Mouse (Mus musculus) heart, embryonic 15.5 days (tissue): Measurements from ENCODE around the gene Nedd4. TPM values are rescaled to one million over a fixed set of nuclear protein-coding genes. Genes with fewer than 3 reads are reported as not detected.

Experiments used
- ATAC-seq: fragments of 200-750 bp; cut with Nextera tagmentation; replicated peaks from 2 replicates; pipeline ENCODE4 v1.8.0; 2017; ENCODE audit warnings: low read depth, moderate TSS enrichment; ENCODE audit not compliant: insufficient number of reproducible peaks, insufficient read depth, low FRiP score
- H3K27ac ChIP-seq: fragments of 300-500 bp; sonication (generic); 2 replicates; pipeline ENCODE4 v1.5.1; 2015; ENCODE audit warnings: mild to moderate bottlenecking, inconsistent platforms
- H3K27me3 ChIP-seq: fragments of 300-500 bp; sonication (generic); 2 replicates; pipeline ENCODE4 v1.6.1; 2015; ENCODE audit warnings: inconsistent platforms
- H3K36me3 ChIP-seq: fragments of 300-500 bp; sonication (generic); 2 replicates; pipeline ENCODE4 v1.6.1; 2015; ENCODE audit warnings: mild to moderate bottlenecking, inconsistent platforms
- H3K4me1 ChIP-seq: fragments of 300-500 bp; sonication (generic); replicated peaks from 2 replicates; pipeline ENCODE4 v1.6.1; 2015; ENCODE audit warnings: inconsistent platforms
- H3K4me2 ChIP-seq: fragments of 300-500 bp; sonication (generic); 2 replicates; pipeline ENCODE4 v1.6.1; 2015; ENCODE audit warnings: inconsistent platforms, mild to moderate bottlenecking, moderate library complexity
- H3K4me3 ChIP-seq: fragments of 300-500 bp; sonication (generic); 2 replicates; pipeline ENCODE4 v1.5.1; 2015; ENCODE audit warnings: mild to moderate bottlenecking, inconsistent platforms
- H3K9ac ChIP-seq: fragments of 300-500 bp; sonication (generic); 2 replicates; pipeline ENCODE4 v1.6.1; 2015; ENCODE audit warnings: mild to moderate bottlenecking, inconsistent platforms
- H3K9me3 ChIP-seq: fragments of 300-500 bp; sonication (generic); replicated peaks from 2 replicates; pipeline ENCODE4 v1.6.1; 2016; ENCODE audit warnings: inconsistent platforms
- WGBS: fragments of 180-500 bp; shearing (Covaris S2); methylation state at CpG from one replicate; pipeline ENCODE4 v1.1.7; 2015; ENCODE audit warnings: mixed read lengths; 5-methylcytosine and 5-hydroxymethylcytosine counted together
- polyA plus RNA-seq: library from polyadenylated mRNA; unstranded; fragments of >200 nt; fragmentation: Nextera tagmentation; extraction: Ambion mirVana; gene quantifications from 2 replicates; pipeline ENCODE4 v1.2.1, GENCODE M21; 2015

Nedd4 gene
- polyA plus RNA-seq, 1 experiment from 2014 or later = 450 TPM

DNA sequence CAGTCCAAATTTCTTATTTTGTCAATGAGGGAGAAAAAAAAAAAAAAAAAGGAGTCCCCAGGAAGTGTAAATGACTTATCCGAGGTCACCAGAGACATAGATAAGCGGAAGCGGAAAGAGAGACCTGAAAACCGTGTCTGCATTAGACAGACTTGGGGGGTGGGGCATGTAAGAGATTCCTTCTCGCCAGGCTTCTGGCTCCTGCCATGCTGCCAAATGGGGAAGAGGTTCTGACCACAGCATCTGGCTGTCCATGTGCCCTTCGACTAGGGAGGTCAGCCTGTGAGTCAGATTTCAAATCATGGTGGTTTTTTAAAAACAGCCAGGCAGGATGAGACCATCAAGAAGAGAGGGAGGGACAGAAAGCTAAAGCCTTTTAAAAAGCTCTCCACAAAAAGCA lies 129.5 kb downstream of the Nedd4 start:
- peak overlapping the region; percentile 47 for H3K4me2 ChIP-seq
- ATAC-seq = no peak
- no peaks in the 10 kb centered on the region for H3K27me3 ChIP-seq
- H3K4me3 ChIP-seq = no peak overlapping the region
- WGBS = 10% methylated on average over 6 of the region's 6 CpGs
- no peaks in the 10 kb centered on the region for H3K36me3 ChIP-seq
- no peak overlapping the region for H3K27ac ChIP-seq
- peaks cover 16% of the 10 kb centered on the region for H3K4me1 ChIP-seq
- no peaks in the 10 kb centered on the region for H3K9me3 ChIP-seq
- no peak overlapping the region for H3K9ac ChIP-seq

DNA sequence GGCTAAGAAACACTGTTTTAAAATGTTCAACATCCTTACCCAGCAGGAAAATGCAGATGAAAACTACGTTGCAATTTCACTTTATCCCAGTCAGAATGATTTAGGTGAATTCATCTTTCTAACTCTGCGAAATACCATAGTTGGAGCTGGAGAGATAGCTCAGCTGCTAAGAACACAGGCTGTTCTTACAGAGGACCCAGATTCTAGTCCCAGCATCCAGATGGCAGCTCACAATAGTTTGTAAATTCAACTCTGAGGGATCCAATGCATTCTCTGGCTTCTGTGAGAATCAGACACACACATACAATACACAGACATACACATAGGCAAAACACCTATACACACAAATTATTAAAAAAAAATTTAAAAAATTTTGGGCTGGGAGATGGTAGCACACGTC lies 133.1 kb downstream of the Nedd4 start:
- 84% methylated on average over 3 of the region's 3 CpGs for WGBS
- H3K27ac ChIP-seq = no peak overlapping the region
- H3K4me1 ChIP-seq = peaks cover 20% of the 10 kb centered on the region
- ATAC-seq = no peak
- no peak overlapping the region for H3K4me2 ChIP-seq
- H3K27me3 ChIP-seq = no peaks in the 10 kb centered on the region
- no peak overlapping the region for H3K9ac ChIP-seq
- no peak overlapping the region for H3K4me3 ChIP-seq
- no peaks in the 10 kb centered on the region for H3K9me3 ChIP-seq
- no peaks in the 10 kb centered on the region for H3K36me3 ChIP-seq

DNA sequence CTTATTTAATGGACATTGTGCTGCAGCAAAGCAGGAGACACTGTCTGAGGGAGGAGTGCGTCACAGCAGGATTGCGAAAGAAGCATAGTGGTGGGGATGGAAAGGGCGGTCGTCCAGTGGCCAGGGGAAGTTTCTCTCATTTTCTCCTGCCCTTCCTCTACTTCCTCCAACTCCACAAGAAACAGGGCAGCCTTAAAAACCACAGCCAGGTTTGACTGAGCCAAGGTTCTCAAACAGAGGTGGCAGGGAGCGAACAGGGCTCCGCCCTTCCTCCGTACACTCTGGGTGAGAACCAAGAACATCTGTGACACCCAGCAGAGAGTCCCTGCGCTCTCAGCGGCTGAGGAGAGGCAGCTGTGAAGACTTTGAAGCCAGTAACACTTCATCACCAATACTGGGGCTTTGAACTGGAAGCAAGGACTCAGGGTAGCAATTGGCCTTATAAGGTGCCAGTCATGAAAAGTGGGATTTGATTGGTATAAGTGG lies 135.0 kb downstream of the Nedd4 start:
- H3K4me3 ChIP-seq = peak overlapping the region; percentile 15; the same call in 1 of the 2 replicates

More for the DNA sequence above, 135.0 kb downstream of the Nedd4 start:
- Histone ChIP-seq H3K27me3 (no peaks in the 10 kb centered on the region), H3K27ac (no peak overlapping the region), H3K9ac (no peak overlapping the region), H3K4me1 (peaks cover 8% of the 10 kb centered on the region), H3K36me3 (no peaks in the 10 kb centered on the region), H3K9me3 (no peaks in the 10 kb centered on the region), H3K4me2 (peak overlapping the region; percentile 33; the same call in 1 of the 2 replicates)
- 39% methylated on average over 9 of the region's 9 CpGs for WGBS
- ATAC-seq = no peak

Other genes starting within 250 kb of the Nedd4 start
- gene Mns1, start 224.3 kb upstream of the Nedd4 start, polyA plus RNA-seq = 13.1 and 14.0 TPM in 2 replicates
- 12.6 and 14.8 TPM in 2 replicates for gene Tex9, start 170.1 kb upstream of the Nedd4 start, polyA plus RNA-seq
- gene Rfx7, start 130.1 kb upstream of the Nedd4 start, polyA plus RNA-seq = 6.2 and 7.8 TPM in 2 replicates
- gene Prtg, start 144.5 kb downstream of the Nedd4 start, polyA plus RNA-seq = 0.40 and 0.43 TPM in 2 replicates